Mouse (Mus musculus): ENCODE data around the gene Rhot2. TPM values are rescaled to one million over a fixed set of nuclear protein-coding genes. Genes with fewer than 3 reads are reported as not detected.

The Rhot2 gene
- polyA plus RNA-seq, 1 experiment: 87.5 TPM

DNA sequence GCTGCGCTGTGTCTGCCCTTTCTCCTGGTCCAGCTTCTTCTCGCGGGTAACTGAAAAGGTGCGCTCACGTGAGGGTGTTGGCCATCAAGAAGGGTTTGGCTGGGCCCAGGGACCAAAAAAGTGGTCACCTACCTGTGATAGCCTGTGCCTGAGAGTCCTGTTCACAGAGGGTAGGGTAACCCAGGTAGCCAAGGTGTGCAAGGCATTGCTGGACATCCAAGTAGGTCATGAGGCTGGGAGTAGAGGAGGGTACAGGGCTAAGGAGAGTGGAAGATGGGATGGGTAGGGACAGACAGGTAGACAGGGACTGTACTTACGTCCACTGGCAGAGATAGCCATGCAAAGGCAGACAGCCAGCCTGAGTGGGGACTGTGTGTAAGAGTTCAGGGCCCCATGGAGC is 4.1 kb downstream of the Rhot2 start:
- Histone ChIP-seq H3K27ac (ENCODE audit: insufficient read depth, low read depth, low read length) (no peak overlapping the region), H3K4me3 (ENCODE audit: low read depth, low read length) (no peak overlapping the region), H3K36me3 (ENCODE audit: control insufficient read depth, insufficient read depth, low read length) (peaks cover 35% of the 10 kb centered on the region), H3K27me3 (ENCODE audit: control insufficient read depth, insufficient read depth, low read length) (no peaks in the 10 kb centered on the region), H3K4me1 (ENCODE audit: control insufficient read depth, insufficient read depth, insufficient read length, low read length) (peaks cover 30% of the 10 kb centered on the region)
- WGBS: 94% methylated on average over 6 of the region's 6 CpGs
- TF ChIP-seq POLR2A (IDR thresholded peaks at IDR 0.05; ENCODE audit: low read depth, low read length) (no peak), CTCF (IDR thresholded peaks at IDR 0.05; ENCODE audit: extremely low read depth, insufficient read length, insufficient replicate concordance, low read depth, low read length) (no peak)

- TF ChIP-seq POLR2A (IDR thresholded peaks at IDR 0.05; ENCODE audit: low read depth, low read length): no peak
- no peak for TF ChIP-seq CTCF (IDR thresholded peaks at IDR 0.05; ENCODE audit: extremely low read depth, insufficient read length, insufficient replicate concordance, low read depth, low read length)
- no peaks in the 10 kb centered on the region for H3K27me3 ChIP-seq (ENCODE audit: control insufficient read depth, insufficient read depth, low read length)
- H3K4me1 ChIP-seq (ENCODE audit: control insufficient read depth, insufficient read depth, insufficient read length, low read length): peaks cover 38% of the 10 kb centered on the region
- peak overlapping the region; percentile 60; the same call in 1 of the 2 replicates for H3K27ac ChIP-seq (ENCODE audit: insufficient read depth, low read depth, low read length)
- 0 out of 2 replicates have a peak overlapping the region, but pooled peaks have one; percentile 11 for H3K4me3 ChIP-seq (ENCODE audit: low read depth, low read length)
- peaks cover 35% of the 10 kb centered on the region for H3K36me3 ChIP-seq (ENCODE audit: control insufficient read depth, insufficient read depth, low read length)
- 53% methylated on average over 14 of the region's 14 CpGs for whole genome bisulfite sequencing
Measured at GRCm38 (mm10) chr17:25839455-25840235, 5.0 kb downstream of the Rhot2 start.

DNA sequence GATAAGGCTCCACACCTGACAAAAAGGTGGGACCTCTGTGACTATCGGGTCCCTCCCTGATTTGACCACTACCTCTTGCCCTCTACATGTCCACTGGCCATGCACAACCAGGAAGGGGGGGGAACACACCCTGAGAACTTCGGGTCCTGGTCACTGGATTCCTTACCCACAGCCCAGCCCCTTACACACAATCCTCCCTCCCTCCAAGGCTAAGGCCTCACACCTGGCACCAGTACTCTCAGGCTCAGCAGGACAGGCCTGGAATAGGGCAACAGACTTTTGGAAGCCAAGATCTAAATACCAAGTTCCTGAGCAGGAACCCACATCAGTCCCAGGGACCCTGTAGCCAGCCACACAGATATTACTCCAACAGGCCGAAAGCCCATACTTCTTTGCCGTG is 5.7 kb downstream of the Rhot2 start:
- TF ChIP-seq POLR2A (IDR thresholded peaks at IDR 0.05; ENCODE audit: low read depth, low read length): no peak
- TF ChIP-seq CTCF (IDR thresholded peaks at IDR 0.05; ENCODE audit: extremely low read depth, insufficient read length, insufficient replicate concordance, low read depth, low read length): no peak
- Histone ChIP-seq H3K27ac (ENCODE audit: insufficient read depth, low read depth, low read length) (peak overlapping the region; percentile 10; the same call in 1 of the 2 replicates), H3K27me3 (ENCODE audit: control insufficient read depth, insufficient read depth, low read length) (no peaks in the 10 kb centered on the region), H3K4me3 (ENCODE audit: low read depth, low read length) (no peak overlapping the region), H3K4me1 (ENCODE audit: control insufficient read depth, insufficient read depth, insufficient read length, low read length) (peaks cover 45% of the 10 kb centered on the region), H3K36me3 (ENCODE audit: control insufficient read depth, insufficient read depth, low read length) (peaks cover 35% of the 10 kb centered on the region)
- 82% methylated on average over 4 of the region's 4 CpGs for WGBS

DNA sequence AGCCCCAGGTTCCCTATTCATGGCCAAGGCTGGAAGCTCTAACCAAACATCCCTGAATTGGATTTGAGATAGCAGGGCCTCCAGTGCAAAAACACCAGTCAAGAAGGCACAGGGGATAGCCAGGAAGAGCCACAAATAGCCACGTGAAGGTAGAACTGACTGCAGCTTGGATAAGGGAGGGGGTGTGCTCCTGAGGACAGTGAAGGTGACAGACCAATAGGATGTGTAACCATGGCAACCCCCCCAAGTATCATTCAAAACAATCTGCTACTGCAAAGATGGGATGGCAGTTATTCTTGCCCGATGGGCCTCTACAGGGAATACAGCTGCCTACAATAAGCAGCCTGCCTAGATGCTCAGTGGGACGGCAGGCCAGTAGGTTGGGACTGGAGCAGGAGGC is 7.1 kb downstream of the Rhot2 start:
- WGBS: 80% methylated on average over 3 of the region's 3 CpGs

DNA sequence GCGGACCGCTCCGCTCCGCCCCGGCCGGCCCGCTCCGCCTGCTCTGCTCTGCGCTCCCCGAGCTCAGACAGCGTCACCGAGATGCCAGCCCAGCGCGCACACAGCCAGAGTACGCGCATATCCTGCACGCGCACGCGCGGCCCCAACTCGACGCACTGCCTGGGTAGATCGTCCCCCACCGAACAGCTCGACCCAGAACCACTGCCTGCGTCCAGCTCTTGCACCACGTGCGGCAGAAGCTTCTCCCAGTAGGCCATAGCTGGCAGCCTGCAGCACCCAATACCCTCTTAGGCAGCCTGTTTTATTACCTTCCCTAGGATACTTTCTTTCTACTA is 7.6 kb downstream of the Rhot2 start, which contains the start of gene Rhbdl1:
TSS of gene Rhbdl1 (minus strand) at position 220 of the 335 bp plus-strand sequence.
- 4% methylated on average over 29 of the region's 29 CpGs for whole genome bisulfite sequencing
- Histone ChIP-seq H3K4me1 (ENCODE audit: control insufficient read depth, insufficient read depth, insufficient read length, low read length) (peaks cover 39% of the 10 kb centered on the region), H3K36me3 (ENCODE audit: control insufficient read depth, insufficient read depth, low read length) (peaks cover 31% of the 10 kb centered on the region), H3K27ac (ENCODE audit: insufficient read depth, low read depth, low read length) (0 out of 2 replicates have a peak within 1 kb of the TSS, but pooled peaks have one; percentile 4), H3K4me3 (ENCODE audit: low read depth, low read length) (peak within 1 kb of the TSS; percentile 43), H3K27me3 (ENCODE audit: control insufficient read depth, insufficient read depth, low read length) (no peaks in the 10 kb centered on the region)
- no peak for TF ChIP-seq POLR2A (IDR thresholded peaks at IDR 0.05; ENCODE audit: low read depth, low read length)
- no peak for TF ChIP-seq CTCF (IDR thresholded peaks at IDR 0.05; ENCODE audit: extremely low read depth, insufficient read length, insufficient replicate concordance, low read depth, low read length)

More for the DNA sequence above, 7.1 kb downstream of the Rhot2 start:
- Histone ChIP-seq H3K36me3 (ENCODE audit: control insufficient read depth, insufficient read depth, low read length) (peaks cover 35% of the 10 kb centered on the region), H3K4me1 (ENCODE audit: control insufficient read depth, insufficient read depth, insufficient read length, low read length) (peaks cover 39% of the 10 kb centered on the region), H3K27me3 (ENCODE audit: control insufficient read depth, insufficient read depth, low read length) (no peaks in the 10 kb centered on the region), H3K4me3 (ENCODE audit: low read depth, low read length) (no peak overlapping the region), H3K27ac (ENCODE audit: insufficient read depth, low read depth, low read length) (0 out of 2 replicates have a peak overlapping the region, but pooled peaks have one; percentile 4)
- no peak for TF ChIP-seq CTCF (IDR thresholded peaks at IDR 0.05; ENCODE audit: extremely low read depth, insufficient read length, insufficient replicate concordance, low read depth, low read length)
- no peak for TF ChIP-seq POLR2A (IDR thresholded peaks at IDR 0.05; ENCODE audit: low read depth, low read length)

DNA sequence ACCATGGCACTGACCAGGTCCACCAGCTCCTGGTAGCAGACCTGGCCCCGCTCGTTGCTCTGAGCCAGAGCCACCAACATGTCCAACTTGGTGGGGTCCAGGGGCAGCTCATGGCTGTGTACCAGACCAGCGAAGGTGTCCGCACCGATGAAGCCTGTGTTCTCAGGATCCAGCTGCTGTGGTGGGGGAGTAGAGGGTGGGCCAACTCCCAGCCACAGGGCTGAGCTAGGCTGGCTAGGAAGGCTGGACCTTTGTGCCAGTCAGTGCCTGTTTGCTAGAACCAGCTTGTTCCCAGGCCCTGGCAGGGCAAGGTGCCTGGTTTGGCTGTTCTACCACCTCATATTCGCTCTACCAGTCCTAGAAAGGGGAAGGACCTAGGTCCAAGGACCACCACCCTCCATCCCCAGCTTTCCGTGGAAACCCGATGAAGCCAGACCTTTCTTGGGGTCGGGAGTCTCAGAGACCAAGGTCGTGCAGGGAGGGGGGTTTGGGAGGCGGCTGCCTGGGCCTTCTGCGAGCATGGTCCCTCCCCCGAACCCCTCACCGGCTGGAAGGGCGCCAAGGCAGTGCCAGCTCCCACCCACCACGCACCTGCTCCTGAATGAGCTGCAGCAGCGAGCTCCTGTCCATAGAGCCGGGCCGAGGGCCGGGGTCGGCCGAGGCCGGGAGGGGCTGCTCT is 8.1 kb downstream of the Rhot2 start:
- TF ChIP-seq CTCF (IDR thresholded peaks at IDR 0.05; ENCODE audit: extremely low read depth, insufficient read length, insufficient replicate concordance, low read depth, low read length) (no peak), POLR2A (IDR thresholded peaks at IDR 0.05; ENCODE audit: low read depth, low read length) (no peak)
- 23% methylated on average over 23 of the region's 23 CpGs for WGBS
- no peaks in the 10 kb centered on the region for H3K27me3 ChIP-seq (ENCODE audit: control insufficient read depth, insufficient read depth, low read length)
- H3K27ac ChIP-seq (ENCODE audit: insufficient read depth, low read depth, low read length): no peak overlapping the region
- peaks cover 44% of the 10 kb centered on the region for H3K4me1 ChIP-seq (ENCODE audit: control insufficient read depth, insufficient read depth, insufficient read length, low read length)
- peak overlapping the region; percentile 43 for H3K4me3 ChIP-seq (ENCODE audit: low read depth, low read length)
- peaks cover 28% of the 10 kb centered on the region for H3K36me3 ChIP-seq (ENCODE audit: control insufficient read depth, insufficient read depth, low read length)

DNA sequence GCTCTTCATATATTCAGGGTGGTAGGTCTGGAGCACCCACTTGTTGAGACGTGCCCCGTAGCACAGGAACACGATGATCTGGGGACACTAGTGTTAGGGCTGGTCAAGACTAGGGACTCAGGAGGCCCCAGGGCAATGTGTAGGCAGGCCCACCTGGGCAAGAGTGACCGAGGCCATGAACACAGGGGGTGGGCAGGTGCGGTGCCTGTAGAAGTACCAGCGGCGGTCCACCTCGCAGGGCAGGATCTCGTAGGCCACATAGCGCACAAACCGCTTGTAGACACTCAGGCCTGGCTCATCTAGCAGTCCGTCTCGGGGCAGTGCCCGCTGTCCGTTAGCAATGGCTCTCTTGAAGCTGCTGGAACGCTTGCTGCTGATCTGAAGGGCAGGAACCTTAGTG is 8.8 kb downstream of the Rhot2 start:
- no peak overlapping the region for H3K27ac ChIP-seq (ENCODE audit: insufficient read depth, low read depth, low read length)
- no peak for TF ChIP-seq CTCF (IDR thresholded peaks at IDR 0.05; ENCODE audit: extremely low read depth, insufficient read length, insufficient replicate concordance, low read depth, low read length)
- TF ChIP-seq POLR2A (IDR thresholded peaks at IDR 0.05; ENCODE audit: low read depth, low read length): no peak
- peaks cover 28% of the 10 kb centered on the region for H3K36me3 ChIP-seq (ENCODE audit: control insufficient read depth, insufficient read depth, low read length)
- peaks cover 50% of the 10 kb centered on the region for H3K4me1 ChIP-seq (ENCODE audit: control insufficient read depth, insufficient read depth, insufficient read length, low read length)
- H3K4me3 ChIP-seq (ENCODE audit: low read depth, low read length): no peak overlapping the region
- no peaks in the 10 kb centered on the region for H3K27me3 ChIP-seq (ENCODE audit: control insufficient read depth, insufficient read depth, low read length)
- WGBS: 89% methylated on average over 16 of the region's 16 CpGs

Measured in small intestine, adult 2 months (tissue).